Mouse (Mus musculus) CH12F3 (cell line): ENCODE measurements around the gene Rpl37a.

Experiments used
- in situ Hi-C: fragments of 300-500 bp; cut with MboI; formaldehyde crosslinking; loops from 2 replicates; pipeline ENCODE4 v1.14.3; 2020; ENCODE audit warnings: low sequenced_read_pairs

The Rpl37a gene

DNA sequence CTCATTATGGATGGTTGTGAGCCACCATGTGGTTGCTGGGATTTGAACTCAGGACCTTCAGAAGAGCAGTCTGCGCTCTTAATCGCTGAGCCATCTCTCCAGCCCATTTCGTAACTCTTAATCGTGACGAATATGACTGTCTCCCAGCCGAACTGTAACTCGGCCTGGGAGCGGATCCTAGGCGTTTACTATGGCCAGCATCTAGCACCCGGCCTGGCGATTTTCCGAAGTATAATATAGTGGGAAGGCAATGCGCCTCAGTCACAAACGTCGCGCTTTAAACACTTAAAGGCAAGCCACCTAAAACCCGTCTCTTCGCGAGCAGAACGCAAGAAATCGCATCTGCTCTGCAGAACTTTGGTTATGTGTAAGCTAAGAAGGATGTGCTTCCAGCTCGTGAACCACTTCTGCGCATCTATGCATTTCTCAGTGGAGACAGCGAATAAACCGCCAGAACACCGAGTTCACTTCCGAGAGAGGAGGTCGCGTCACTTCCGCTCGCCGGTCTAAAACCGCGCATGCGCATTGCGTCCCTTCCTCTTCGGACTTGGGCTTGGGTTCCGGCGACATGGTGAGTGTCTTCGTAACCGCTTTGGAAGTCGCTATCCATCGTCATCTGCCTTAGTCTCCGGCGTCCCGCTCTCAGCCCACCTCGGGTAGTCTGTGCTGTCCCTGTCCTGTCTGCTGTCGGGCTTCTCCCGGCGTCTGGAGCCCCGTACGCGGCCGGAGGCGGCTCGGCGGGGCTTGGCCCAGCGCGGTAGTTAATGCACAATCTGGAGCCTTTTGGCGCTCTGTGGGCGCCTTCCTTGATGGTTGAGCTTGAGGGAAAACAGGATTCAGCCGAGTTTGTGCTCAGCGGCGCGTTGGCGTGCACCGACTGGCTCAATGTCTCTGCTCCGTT lies at the start of gene Rpl37a:
TSS of gene Rpl37a (plus strand) at position 538 of the 901 bp plus-strand sequence.
- in situ Hi-C loops, result loop anchor here (25.0 kb wide), 1 partner anchor 1151 kb away; no protein-coding TSS in a partner anchor

DNA sequence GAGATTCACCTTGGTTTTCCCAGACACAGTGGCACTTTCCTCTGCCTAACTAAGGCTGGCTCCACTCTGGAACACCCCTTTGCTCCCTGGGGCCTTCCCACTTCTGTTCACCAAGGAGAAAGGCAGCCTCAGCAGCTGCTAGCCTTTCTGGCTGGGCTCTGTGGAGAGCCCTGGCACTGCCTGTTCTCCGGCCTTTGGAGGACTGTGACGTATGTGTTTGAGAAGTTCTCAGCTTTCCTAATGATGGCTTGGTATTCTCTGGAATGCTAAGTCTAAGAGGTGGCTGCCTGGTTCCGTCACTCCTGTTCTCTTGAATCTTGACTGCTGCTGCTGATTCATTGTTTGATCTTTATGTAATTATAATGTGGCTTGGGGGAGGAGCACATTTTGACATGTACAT lies 38.0 kb upstream of the Rpl37a start:
- in situ Hi-C loops, result no loop called here

DNA sequence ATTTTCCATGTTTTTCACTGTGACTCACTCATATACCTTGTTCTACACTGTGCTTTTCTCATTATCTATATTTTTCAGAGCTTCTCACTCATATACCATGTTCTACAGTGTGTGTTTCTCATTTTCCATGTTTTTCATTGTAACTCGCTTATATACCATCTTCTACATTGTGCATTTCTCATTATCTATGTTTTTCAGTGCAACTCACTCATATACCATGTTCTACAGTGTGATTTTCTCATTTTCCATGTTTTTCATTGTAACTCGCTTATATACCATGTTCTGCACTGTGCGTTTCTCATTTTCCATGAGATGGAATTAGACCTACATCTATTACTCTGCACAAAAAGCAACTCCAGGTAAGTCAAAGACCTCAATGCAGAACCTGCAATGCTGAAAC lies 14.8 kb upstream of the Rpl37a start:
- in situ Hi-C loops, result no loop called here

DNA sequence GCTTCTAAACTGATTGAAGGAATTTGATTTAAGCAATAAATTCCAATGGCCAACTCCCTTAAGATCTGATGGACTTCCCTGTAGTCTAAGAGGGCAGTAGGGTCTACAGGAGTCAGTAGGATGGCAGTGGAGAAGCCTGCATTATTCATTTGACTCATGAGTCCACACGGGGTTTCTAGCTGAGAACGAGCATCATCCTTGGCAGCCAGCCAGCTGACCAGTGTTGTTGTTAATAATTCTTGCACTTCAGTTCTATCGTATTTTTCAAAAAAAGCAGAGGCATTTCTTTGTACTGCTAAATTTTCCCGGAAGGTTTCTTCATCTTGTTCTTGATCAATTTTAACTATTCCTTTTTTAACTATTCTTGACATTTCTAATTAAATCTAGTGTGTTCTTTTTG lies 12.4 kb upstream of the Rpl37a start:
- in situ Hi-C loops, result no loop called here

DNA sequence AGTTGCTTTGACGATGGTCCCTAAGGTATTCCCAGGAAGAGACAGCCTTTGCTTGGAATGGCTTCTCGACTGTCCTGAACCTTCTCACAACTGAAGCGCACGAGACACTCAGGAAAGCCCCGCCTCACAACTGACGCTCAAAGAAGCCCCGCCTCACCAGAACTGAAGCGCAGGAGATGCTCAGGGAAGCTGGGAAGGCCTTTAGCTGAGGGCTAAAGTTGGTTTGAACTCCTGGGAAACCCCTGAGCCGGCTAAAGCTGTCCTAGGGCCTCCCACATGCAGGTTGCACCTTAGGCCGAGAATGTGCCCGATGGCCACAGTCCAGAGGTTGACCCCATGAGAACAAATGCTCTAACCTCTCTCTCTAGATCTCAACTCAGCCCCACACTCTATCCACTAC lies 10.6 kb upstream of the Rpl37a start, which contains the start of gene Ankar:
TSS of gene Ankar (minus strand) at position 101 of the 400 bp plus-strand sequence.
- in situ Hi-C loops, result loop anchor here (25.0 kb wide), 1 partner anchor 1162 kb away; no protein-coding TSS in a partner anchor

DNA sequence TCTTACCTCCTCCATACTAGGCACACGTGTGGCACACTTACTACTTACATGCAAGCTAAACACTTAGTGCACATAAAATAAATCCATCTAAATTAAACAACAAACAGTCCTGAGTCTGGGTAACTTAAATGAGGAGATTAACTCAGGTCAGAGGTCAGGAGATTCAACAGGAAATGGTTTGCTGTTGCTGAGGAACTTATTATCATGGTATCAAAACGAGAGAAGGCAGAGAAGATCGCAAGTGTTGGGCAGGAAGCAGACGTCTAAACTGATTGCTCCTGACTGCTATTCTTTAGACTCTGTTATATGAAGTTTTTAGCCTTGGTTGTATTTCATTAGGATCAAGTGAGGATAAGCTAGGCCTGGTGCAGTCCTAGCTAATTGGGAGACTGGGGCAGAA lies 3.6 kb upstream of the Rpl37a start:
- in situ Hi-C loops, result loop anchor here (25.0 kb wide), 1 partner anchor 1155 kb away; no protein-coding TSS in a partner anchor

DNA sequence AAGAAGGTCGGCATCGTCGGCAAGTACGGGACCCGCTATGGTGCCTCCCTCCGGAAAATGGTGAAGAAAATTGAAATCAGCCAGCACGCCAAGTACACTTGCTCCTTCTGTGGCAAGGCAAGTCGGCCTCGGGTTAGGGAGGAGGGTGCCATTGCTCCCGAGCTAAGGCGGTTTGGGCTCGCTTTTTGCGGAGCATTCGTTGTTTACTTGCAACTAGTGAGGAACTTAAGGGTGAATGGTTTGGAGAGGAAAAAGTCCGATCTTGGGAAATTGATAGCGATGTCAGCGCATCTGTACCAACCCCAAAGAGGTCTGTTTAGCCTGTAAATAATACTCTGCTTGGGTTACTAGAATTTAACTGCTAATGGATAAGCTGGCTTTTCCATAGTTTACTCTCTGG lies 594 bp downstream of the Rpl37a start:
- in situ Hi-C loops, result loop anchor here (25.0 kb wide), 1 partner anchor 1151 kb away; no protein-coding TSS in a partner anchor

DNA sequence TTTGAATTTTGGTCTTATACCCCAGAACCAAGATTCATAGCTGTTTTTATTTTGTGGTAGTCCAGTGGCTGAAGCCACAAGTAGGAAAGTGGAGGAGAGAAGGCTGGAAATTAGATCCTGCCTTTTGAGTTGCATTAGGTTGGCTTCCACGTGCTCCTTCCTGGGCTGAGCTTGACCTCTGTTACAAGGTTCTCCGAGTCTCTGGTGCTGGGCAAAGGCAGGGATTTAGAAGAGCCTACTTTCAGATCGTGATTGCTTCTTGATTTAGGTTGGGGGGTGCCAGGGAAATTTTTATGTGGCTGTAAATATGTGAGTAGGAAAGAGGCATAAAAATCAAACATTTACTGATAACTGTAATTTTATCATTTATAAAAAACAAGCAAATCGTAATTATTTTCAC lies 3.5 kb downstream of the Rpl37a start:
- in situ Hi-C loops, result loop anchor here (25.0 kb wide), 1 partner anchor 1148 kb away; no protein-coding TSS in a partner anchor

DNA sequence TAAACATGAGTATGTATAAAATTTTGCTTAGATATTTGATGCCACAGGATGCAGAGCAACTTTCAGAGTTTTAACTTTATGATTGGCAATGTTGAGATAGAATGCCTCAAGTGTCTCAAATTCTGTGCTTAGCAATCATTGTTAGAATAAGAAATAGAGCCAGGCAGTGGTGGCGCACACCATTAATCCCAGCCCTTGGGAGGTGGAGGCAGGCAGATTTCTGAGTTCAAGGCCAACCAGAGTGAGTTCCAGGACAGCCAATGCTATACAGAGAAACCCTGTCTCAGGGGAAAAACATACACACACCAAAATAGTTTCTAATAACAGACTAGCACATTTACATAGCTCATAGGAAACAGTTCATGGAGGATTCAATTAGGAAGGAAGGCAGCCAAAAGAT lies 4.0 kb downstream of the Rpl37a start:
- in situ Hi-C loops, result loop anchor here (5.0 to 25.0 kb wide), 2 partner anchors 147 to 1147 kb away; no protein-coding TSS in a partner anchor

DNA sequence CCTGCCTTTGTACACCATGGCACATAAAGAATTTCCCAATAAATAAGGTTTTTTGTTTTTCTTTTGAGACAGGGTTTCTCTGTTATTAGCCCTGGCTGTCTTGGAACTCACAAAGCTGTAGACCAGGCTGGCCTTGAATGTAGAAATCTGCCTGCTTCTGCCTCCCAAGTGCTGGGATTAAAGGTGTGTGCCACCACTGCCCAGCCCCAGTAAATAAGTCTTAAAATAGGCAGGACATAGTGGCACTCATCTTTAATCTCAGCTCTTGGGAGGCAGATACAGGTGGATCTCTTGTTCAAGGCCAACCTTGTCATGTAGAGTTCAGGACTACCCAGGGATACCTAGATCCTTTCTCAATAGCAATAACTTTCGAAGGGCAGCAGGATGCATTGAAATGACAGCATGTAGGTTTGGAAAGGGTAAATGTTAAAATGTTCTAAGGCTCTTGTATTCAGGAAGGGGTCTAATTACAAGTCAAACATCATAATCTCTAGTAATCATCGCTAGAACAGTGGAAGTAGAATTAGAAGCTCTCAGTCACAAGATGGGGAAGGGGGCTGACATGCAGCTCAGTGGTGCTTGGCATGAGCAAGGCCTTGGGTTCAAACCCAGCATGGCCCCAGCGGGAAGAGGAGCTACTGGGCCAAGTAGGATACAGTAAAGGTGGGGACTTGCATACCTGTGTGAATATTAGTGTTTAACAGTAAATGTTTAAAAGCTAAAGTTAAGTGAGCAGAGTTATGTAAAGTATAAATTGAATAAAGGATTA lies 4.7 kb downstream of the Rpl37a start:
- in situ Hi-C loops, result loop anchor here (5.0 to 25.0 kb wide), 2 partner anchors 147 to 1147 kb away; no protein-coding TSS in a partner anchor

DNA sequence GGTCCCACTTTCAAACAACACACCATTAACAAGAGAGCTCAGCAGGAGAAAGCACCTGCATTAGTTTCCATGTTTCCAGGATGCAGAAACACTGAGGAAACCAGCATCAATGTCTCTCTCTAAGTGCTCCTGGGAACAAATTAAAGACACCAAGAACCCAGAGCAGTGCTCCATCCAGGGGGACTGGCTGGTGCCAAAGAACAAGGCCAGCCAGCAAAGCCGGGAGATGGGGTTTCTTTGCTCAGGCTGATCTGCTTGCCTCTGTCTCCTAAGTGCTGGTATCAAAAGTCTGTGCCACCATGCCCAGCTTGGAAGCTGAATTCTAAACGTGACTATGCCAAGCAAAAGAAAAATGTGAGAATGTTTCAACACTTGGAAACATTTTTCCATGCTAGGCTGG lies 5.3 kb downstream of the Rpl37a start:
- in situ Hi-C loops, result loop anchor here (5.0 to 25.0 kb wide), 2 partner anchors 146 to 1146 kb away; no protein-coding TSS in a partner anchor

DNA sequence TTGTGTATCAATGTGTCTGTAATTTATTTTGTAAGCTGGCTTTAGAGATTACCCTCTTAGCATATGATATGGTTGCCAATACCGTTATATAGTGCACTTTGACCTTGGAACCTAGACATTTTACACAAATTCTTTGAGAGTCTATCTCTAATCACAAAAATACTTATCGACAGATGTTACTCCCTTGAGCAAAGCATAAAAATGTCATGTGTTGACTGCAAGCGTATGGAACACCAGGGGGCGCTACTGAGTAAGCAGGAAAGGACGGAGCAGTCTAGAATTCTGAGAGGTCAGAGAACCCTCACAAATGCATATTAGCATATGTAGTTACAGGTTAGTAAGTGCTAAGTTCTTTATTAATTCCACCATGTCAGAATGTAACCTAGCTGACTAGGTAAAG lies 5.8 kb downstream of the Rpl37a start:
- in situ Hi-C loops, result loop anchor here (5.0 to 25.0 kb wide), 2 partner anchors 145 to 1145 kb away; no protein-coding TSS in a partner anchor

DNA sequence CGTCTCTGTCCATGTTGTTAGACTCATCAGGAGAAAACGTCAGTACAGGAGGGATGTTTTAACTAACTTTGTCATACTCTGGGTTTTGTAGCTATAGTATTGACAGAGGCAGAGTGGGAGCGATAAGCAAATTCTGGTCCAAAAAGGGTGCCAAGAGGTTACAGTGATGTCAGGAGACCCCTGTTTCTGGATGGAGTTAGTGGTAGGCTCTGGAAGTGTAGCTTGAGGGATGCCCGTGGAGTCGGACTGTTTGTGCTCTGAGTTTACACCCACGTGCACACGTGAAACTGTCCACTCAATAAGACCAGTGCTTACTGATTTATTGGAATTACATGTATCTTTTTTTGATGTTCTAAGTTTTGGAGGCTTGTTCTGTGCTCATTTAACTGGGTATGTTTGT lies 6.5 kb downstream of the Rpl37a start:
- in situ Hi-C loops, result loop anchor here (5.0 to 25.0 kb wide), 2 partner anchors 145 to 1145 kb away; no protein-coding TSS in a partner anchor

DNA sequence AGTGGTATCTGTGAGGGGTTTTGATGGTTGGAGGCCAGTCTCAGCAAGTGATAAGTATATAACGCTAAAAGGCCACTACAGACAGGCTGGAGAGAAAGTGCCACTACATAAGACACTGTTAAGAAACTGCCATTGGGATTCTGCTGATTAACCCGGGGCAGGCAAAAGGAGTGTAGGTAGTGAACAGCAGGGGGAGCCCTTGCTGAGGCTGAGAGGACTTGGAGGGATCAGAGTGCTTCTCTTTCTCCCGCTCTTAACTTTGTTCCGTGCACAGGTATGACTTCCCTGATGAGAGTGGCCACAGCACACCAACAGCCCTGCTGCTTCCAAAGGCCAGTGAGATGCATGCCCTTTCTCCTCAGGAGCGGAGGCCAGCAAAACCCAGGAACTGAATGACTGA lies 7.8 kb downstream of the Rpl37a start:
- in situ Hi-C loops, result loop anchor here (5.0 to 25.0 kb wide), 2 partner anchors 143 to 1143 kb away; no protein-coding TSS in a partner anchor

DNA sequence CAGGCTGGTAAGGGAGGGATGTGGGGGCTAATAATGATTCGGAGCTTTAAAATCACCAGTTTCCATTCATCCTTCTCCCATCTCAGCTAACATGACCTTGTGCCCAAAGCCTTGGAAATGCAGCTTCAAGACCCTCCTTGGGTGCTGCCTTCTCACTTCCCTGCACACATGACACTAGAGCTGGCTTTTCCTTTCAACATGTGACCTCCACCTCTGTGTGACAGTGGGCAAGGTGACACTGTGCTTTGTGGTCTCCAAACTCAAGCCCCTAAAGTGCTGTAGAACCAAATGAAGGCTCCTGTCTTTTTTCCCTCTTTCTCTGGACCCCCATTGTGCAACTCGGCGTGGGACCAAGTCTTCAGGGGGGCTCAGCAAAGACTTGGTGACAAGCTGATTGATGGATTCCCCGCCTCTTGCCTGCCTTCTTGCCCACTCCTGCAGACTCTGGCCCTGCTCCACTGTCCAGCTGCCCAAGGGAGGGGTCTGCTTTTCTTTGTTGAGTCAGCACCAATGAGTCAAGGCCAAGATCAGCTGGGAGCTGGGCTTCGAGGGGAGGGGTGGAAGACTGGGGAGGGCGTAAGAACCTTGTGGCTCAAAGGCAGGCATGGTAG lies 9.1 kb downstream of the Rpl37a start:
- in situ Hi-C loops, result loop anchor here (25.0 kb wide), 1 partner anchor 1142 kb away; no protein-coding TSS in a partner anchor

DNA sequence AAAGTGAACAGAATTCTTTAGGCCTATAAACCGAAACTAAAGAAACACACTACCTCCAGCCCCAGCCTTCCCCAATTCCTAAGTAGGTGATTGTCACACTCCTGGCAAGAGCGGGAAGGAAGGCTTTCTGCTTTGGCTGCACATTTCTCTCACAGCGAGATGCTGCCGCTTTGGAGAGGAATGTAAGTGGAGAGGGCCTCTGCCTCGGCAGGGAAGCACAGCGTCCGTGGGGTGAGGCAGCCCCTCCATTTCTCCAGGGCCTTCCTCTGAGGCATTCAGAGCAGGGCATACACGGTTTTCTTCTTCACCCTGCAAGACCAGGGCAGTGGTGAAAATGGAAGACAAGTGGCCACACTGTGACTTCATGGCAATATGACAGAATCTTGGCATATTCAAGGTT lies 11.6 kb downstream of the Rpl37a start:
- in situ Hi-C loops, result loop anchor here (25.0 kb wide), 1 partner anchor 1140 kb away; no protein-coding TSS in a partner anchor

DNA sequence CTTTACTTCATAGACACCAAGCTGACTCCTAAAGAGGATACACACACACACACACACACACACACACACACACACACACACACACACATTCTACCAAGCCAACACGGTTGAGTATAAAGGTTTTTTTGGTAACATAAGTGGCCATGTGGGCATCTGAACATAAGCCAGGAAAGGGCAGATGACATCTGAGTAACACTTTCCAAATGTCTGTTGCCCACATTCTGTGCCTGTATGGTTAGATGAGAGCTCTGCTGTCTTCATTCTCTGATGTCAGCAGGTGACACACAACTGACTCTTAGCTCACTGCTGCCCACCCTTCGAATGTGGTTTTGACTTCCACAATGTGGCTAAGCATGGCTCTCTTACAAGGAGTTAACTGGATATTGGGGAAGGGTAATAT lies 13.3 kb downstream of the Rpl37a start:
- in situ Hi-C loops, result loop anchor here (25.0 kb wide), 1 partner anchor 1138 kb away; no protein-coding TSS in a partner anchor

DNA sequence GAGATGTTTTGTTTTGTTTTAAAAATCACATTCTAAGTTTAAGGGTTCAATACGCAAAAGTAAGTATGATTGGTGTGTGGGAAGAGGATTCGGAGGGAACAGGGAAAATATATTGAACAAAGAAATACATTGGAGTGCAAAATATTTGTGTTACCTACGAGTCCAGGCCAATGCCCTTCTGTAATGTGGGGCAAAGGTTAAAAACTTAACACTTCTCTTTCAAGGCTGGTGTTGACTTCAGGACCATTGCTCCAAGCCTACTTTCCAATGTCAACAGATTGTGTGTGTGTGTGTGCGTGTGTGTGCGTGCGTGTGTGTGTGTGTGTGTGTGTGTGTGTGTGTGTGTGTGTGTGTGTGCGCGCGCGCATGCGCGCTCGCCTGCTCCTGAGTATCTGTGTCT lies 14.9 kb downstream of the Rpl37a start:
- in situ Hi-C loops, result no loop called here

DNA sequence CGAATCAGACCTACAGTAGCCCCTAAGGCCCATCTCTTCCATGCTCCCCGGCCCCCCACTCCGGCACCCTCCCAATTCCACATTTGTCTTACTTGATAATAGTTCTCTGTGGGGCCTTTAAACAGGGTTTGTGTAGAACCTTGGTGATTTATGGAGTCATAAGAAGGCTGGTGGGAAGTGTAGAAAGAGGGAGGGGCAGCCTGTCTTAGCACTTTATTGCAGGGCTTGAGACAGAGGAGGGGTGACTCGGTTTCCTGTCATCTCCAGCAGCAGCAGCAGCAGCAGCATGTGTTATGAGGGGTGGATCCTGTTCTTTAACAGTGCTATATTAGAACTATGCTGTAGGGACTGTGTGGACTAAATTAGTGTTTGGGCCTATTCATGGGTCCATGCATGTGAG lies 17.7 kb downstream of the Rpl37a start:
- in situ Hi-C loops, result no loop called here

DNA sequence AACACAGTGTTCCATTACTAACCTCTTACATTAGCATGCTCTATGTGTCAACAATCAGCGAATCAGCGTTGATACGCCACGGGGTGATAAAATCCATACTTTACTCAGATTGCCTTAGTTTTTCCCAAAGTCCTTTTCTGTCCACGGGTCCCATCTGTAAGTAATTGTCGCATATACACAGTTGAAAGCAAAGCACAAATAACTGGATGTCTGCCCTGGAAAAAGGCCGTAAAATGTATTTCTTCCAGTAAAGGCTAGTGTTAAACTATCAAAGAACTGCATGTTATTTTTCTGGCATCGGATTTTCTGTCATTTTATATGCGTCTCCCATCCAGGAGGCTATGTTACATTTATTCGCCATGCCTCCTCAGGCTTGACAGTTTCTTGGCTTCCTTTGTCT lies 19.0 kb downstream of the Rpl37a start:
- in situ Hi-C loops, result loop anchor here (10.0 kb wide), 1 partner anchor 115 kb away; no protein-coding TSS in a partner anchor
